Mouse (Mus musculus): ENCODE measurements around the gene Ubn2. TPM values are rescaled to one million over a fixed set of nuclear protein-coding genes. Genes with fewer than 3 reads are reported as not detected.

Gene Ubn2
- total RNA-seq (2023): 60.5 to 63.3 TPM (median 61.6 TPM) in 4 replicates

DNA sequence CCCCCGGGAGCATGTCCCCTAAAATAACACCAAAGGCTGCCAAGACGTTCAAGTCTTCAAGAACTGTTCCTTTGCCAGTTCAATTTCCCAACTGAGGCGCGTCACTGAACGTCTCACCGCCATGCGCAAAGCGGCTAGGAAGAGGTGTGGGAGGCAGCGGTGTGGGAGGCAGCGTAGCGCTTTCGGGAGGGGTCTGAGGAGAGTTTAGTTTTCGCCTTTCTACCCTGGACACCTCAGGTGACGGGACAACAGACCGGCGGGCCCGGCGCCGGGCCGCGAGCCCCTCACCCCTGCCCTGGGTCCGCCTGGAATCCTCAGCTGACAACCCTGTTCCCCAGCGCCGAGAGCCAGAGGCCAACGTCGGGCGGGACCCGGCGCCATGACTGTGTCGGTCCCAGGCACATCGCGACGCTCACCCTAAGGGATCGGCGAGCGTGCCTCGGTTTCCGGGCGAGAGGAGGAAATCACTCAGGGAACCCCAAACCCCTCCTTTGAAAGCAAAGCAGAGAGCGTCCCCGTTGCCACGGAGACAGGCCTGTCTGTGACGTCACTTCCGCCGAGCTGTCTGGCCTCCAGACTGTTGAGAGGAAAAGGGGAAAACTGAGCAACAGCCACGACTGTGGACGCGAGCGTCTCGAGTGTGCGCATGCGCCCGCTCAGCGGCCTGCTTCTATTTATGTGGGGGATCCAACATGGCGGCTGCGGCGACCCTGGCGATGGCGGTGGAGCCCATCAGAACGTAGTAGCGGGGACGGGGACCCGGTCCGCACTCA, at the start of gene Ubn2:
TSS of gene Ubn2 (plus strand) at position 690 of the 773 bp plus-strand sequence.

DNA sequence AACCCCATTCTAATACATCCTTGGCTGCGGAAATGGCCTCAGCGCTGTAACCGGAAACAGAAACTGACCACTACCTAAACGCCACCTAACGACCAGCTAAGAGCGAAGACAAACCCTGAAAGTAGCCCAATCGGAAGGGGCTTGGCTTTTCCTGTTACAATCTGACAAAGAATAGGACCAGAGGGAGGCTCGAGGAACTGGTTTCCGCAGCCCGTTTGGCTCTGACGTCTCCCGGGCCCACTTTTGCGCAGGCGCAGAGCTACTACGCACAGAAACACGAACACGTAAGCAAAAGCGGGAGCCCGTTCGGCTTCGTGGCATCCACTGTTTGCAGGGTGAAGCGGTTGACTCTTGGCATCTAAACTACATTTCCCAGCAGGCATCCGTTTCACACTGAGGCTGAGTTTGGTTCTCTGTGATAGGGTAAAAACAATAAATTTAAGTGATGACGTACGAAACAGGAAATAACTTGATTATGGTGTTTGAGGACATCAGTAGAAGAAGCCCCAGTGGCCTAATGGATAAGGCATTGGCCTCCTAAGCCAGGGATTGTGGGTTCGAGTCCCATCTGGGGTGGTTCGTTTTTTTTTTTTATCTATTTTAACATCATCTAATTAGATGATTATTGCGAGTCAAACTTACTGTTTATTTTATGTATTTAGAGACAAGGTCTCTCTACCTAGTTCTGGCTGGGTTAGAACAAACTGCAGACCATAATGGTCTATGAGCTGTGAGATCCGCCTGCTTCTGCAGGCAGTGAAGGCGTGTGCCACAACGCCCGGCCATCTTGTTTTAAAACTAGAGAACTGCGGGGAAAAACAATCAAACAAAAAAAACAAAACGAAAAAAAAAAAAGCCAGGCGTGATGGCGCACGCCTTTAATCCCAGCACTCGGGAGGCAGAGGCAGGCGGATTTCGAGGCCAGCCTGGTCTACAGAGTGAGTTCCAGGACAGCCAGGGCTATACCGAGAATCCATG, 100.0 kb downstream of the Ubn2 start, which contains the start of gene Fmc1:
TSS of gene Fmc1 (plus strand) at position 75 of the 978 bp plus-strand sequence.

DNA sequence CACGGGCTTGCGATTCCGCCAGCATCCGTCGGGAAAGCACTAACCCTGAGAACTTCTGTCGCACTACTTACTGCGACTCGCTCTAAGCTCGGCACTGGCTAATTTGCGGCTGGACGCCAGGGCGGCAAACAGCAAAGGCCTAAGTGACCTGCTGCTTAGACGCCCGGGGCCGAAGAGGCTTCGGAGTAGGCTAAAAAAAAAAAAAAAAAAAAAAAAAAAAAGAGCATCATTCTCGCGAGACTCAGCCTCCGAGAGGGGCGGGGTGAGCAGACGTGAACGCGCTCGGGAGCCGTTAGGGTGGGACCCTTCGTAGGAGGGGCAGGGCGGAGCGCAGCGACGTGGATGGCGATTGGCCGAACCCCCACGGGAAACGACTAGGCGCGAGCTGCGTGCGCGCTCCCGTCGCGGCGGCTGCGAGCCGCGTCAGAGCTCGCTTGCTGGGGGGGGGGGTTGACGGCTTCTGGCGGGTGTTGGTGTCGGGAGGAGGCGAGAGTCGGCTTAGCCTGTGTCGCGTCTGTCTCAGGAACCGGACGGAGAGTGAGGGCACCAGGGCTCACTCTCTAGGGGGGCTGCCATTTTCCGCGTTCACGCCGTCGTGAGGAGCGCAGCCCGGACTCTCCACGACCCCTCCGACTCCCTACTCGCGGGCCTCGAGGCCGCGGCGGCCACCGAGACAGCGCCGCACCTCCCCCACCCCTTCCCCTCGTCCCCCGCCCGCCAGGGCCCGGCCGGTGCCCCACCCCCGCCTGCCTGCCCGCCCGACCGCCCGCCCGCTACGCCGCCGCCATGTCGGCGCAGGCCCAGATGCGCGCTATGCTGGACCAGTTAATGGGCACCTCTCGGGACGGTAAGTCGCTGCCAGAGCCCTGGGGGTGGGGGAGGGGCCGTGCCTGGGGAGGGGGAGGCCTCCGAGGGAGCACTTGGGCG, 117.6 kb downstream of the Ubn2 start, which contains the start of gene Luc7l2:
TSS of gene Luc7l2 (plus strand) at position 273 of the 927 bp plus-strand sequence.

Other genes with a start within 250 kb of the Ubn2 start
- gene D630045J12Rik, start 179.9 kb upstream of the Ubn2 start, total RNA-seq (2023): 0.06 to 0.21 TPM (median 0.13 TPM) in 4 replicates
- gene Zc3hav1l, start 134.7 kb upstream of the Ubn2 start, total RNA-seq (2023): 1.5 to 2.4 TPM (median 2.3 TPM) in 4 replicates
- gene Zc3hav1, start 79.3 kb upstream of the Ubn2 start, total RNA-seq (2023): 183 to 196 TPM (median 186 TPM) in 4 replicates
- gene Ttc26, start 52.5 kb upstream of the Ubn2 start, total RNA-seq (2023): 0.13 TPM in 1 of 4 replicates, not detected in the others
- 26.0 to 33.7 TPM (median 31.3 TPM) in 4 replicates for gene Fmc1, start 99.6 kb downstream of the Ubn2 start, total RNA-seq (2023)
- gene Luc7l2, start 117.4 kb downstream of the Ubn2 start, total RNA-seq (2023): 450 to 493 TPM (median 477 TPM) in 4 replicates
- not detected in 4 replicates for gene Klrg2, start 203.3 kb downstream of the Ubn2 start, total RNA-seq (2023)
- not detected in 4 replicates for gene Clec2l, start 229.1 kb downstream of the Ubn2 start, total RNA-seq (2023)

Data from B cell, adult 62 days (primary cell).